Mouse (Mus musculus): ENCODE data around the gene BC017158.

GRCm38 (mm10) chr7:128346991-128347390, 49.0 kb upstream of the BC017158 start:
- TF ChIP-seq CTCF (IDR thresholded peaks at IDR 0.05; ENCODE audit: low read depth) (no peak), EP300 (IDR thresholded peaks at IDR 0.05; ENCODE audit: low read depth) (no peak)
